Mouse (Mus musculus) CH12.LX (cell line): ENCODE data around the gene Nucb1. TPM values are rescaled to one million over a fixed set of nuclear protein-coding genes. Genes with fewer than 3 reads are reported as not detected.
"Not testable (repeated sequence)": the region's sequence is repeated elsewhere in the genome, so short reads cannot be mapped to it uniquely, and the experiment has no call there.

Source experiments
- DNase-seq: peaks from one replicate; pipeline ENCODE4 v3.0.0-alpha.2; 2013; ENCODE audit errors: extremely low read depth
- H3K27ac ChIP-seq: 2 replicates; pipeline ENCODE4 v1.5.1; 2012; ENCODE audit warnings: low read depth, mild to moderate bottlenecking, control low read depth, moderate library complexity; ENCODE audit not compliant: insufficient read depth
- H3K27me3 ChIP-seq: replicated peaks from 2 replicates; pipeline ENCODE3; 2012; ENCODE audit warnings: inconsistent platforms
- H3K36me3 ChIP-seq, 2 experiments: replicated peaks in 1 of 2; 2 replicates each; pipeline versions ENCODE3 to v1.6.1; 2012; ENCODE audit warnings: inconsistent platforms in 1 of 2, low read length in 1 of 2, mild to moderate bottlenecking in 1 of 2, mixed read lengths in 1 of 2, moderate library complexity in 1 of 2; ENCODE audit not compliant: control insufficient read depth in 1 of 2, insufficient read depth in 1 of 2
- H3K4me1 ChIP-seq, 2 experiments: 2 replicates each; pipeline ENCODE4 v1.6.1; 2012; ENCODE audit warnings: inconsistent platforms in 1 of 2, moderate library complexity in 1 of 2; ENCODE audit not compliant: insufficient read depth in 2 of 2, control insufficient read depth in 1 of 2
- H3K4me2 ChIP-seq: 2 replicates; pipeline ENCODE4 v1.6.1; 2012; ENCODE audit warnings: low read depth, mild to moderate bottlenecking, control low read depth; ENCODE audit not compliant: poor library complexity, insufficient read depth, severe bottlenecking
- H3K4me3 ChIP-seq, 3 experiments: fragments of 150-350 bp in 1 of 3; sonication (generic) in 1 of 3; replicated peaks in 1 of 3; 2 replicates each; pipeline versions ENCODE3 to v1.5.1; 2011 to 2012; ENCODE audit warnings: low read depth in 2 of 3, low read length in 2 of 3, mild to moderate bottlenecking in 2 of 3, moderate library complexity in 2 of 3, control low read depth in 1 of 3, improper control_type of control experiment in 1 of 3, inconsistent platforms in 1 of 3, mixed read lengths in 1 of 3; ENCODE audit not compliant: poor library complexity in 1 of 3
- H3K79me2 ChIP-seq: replicated peaks from 2 replicates; pipeline ENCODE4 v1.6.1; 2012; ENCODE audit warnings: mild to moderate bottlenecking, moderate library complexity; ENCODE audit not compliant: control insufficient read depth, poor library complexity, insufficient read depth, severe bottlenecking; ENCODE audit errors: extremely low read depth
- H3K9ac ChIP-seq: 2 replicates; pipeline ENCODE4 v1.6.1; 2012; ENCODE audit warnings: low read depth, mild to moderate bottlenecking, control low read depth, moderate library complexity; ENCODE audit not compliant: insufficient read depth
- H3K9me3 ChIP-seq: replicated peaks from 2 replicates; pipeline ENCODE3; 2012; ENCODE audit warnings: low read length, inconsistent platforms, mixed read lengths
- CTCF ChIP-seq, 2 experiments: IDR thresholded peaks in 1 of 2; conservative IDR thresholded peaks in 1 of 2; 2 replicates each; pipeline ENCODE4 v1.5.1; 2011 to 2012; ENCODE audit warnings: low read depth in 2 of 2, low read length in 2 of 2, improper control_type of control experiment in 1 of 2, inconsistent platforms in 1 of 2, mild to moderate bottlenecking in 1 of 2, moderate library complexity in 1 of 2
- ELF1 ChIP-seq: IDR thresholded peaks from 2 replicates; pipeline ENCODE4 v1.6.1; 2014; ENCODE audit warnings: low read depth, mild to moderate bottlenecking, inconsistent platforms, low read length, improper control_type of control experiment
- ETS1 ChIP-seq: conservative IDR thresholded peaks from 2 replicates; pipeline ENCODE4 v1.6.1; 2012; ENCODE audit warnings: low read depth, mild to moderate bottlenecking, inconsistent platforms, low read length, improper control_type of control experiment, moderate library complexity
- GABPA ChIP-seq: IDR thresholded peaks from 2 replicates; pipeline ENCODE4 v1.6.1; 2012; ENCODE audit warnings: low read depth, low read length, improper control_type of control experiment, inconsistent platforms; ENCODE audit not compliant: insufficient replicate concordance
- JUN ChIP-seq: IDR thresholded peaks from 2 replicates; pipeline ENCODE4 v1.6.1; 2011; ENCODE audit warnings: low read depth, mild to moderate bottlenecking, low read length, improper control_type of control experiment, moderate library complexity; ENCODE audit not compliant: insufficient read depth
- MAFK ChIP-seq: IDR thresholded peaks from 2 replicates; pipeline ENCODE4 v1.6.1; 2011; ENCODE audit warnings: low read length, improper control_type of control experiment; ENCODE audit not compliant: insufficient replicate concordance
- MAX ChIP-seq: IDR thresholded peaks from 2 replicates; pipeline ENCODE4 v1.6.1; 2011; ENCODE audit warnings: low read length, improper control_type of control experiment
- MEF2A ChIP-seq: IDR thresholded peaks from 2 replicates; pipeline ENCODE4 v1.6.1; 2014; ENCODE audit warnings: low read depth, mild to moderate bottlenecking, inconsistent platforms, low read length, improper control_type of control experiment, borderline replicate concordance
- MYC ChIP-seq: IDR thresholded peaks from 2 replicates; pipeline ENCODE4 v1.6.1; 2011; ENCODE audit warnings: low read depth, mild to moderate bottlenecking, improper control_type of control experiment, low read length
- NELFE ChIP-seq: IDR thresholded peaks from 2 replicates; pipeline ENCODE4 v1.6.1; 2011; ENCODE audit warnings: low read depth, low read length, improper control_type of control experiment
- RAD21 ChIP-seq: IDR thresholded peaks from 2 replicates; pipeline ENCODE4 v1.6.1; 2011; ENCODE audit warnings: low read depth, mild to moderate bottlenecking, low read length, improper control_type of control experiment, moderate library complexity
- RCOR1 ChIP-seq: conservative IDR thresholded peaks from 2 replicates; pipeline ENCODE4 v1.6.1; 2012; ENCODE audit warnings: low read depth, mild to moderate bottlenecking, inconsistent platforms, low read length, improper control_type of control experiment
- SIN3A ChIP-seq: IDR thresholded peaks from 2 replicates; pipeline ENCODE4 v1.6.1; 2012; ENCODE audit warnings: low read length, improper control_type of control experiment, inconsistent platforms
- SMC3 ChIP-seq: IDR thresholded peaks from 2 replicates; pipeline ENCODE4 v1.6.1; 2011; ENCODE audit warnings: low read depth, low read length, improper control_type of control experiment
- UBTF ChIP-seq: IDR thresholded peaks from 2 replicates; pipeline ENCODE4 v1.6.1; 2012; ENCODE audit warnings: low read depth, mild to moderate bottlenecking, inconsistent platforms, low read length, improper control_type of control experiment, moderate library complexity
- ZKSCAN1 ChIP-seq: IDR thresholded peaks from 2 replicates; pipeline ENCODE4 v1.6.1; 2012; ENCODE audit warnings: low read depth, inconsistent platforms, low read length, improper control_type of control experiment, borderline replicate concordance
- ZMIZ1 ChIP-seq: IDR thresholded peaks from 2 replicates; pipeline ENCODE4 v1.6.1; 2012; ENCODE audit warnings: low read depth, mild to moderate bottlenecking, inconsistent platforms, low read length, improper control_type of control experiment
- ZNF384 ChIP-seq: IDR thresholded peaks from 2 replicates; pipeline ENCODE4 v1.6.1; 2012; ENCODE audit warnings: low read depth, low read length, improper control_type of control experiment, inconsistent platforms
- dilution Hi-C: fragments of 300-500 bp; cut with MboI; formaldehyde crosslinking; loops from 2 replicates; pipeline ENCODE4 v1.14.3; 2020; ENCODE audit warnings: low sequenced_read_pairs; ENCODE audit not compliant: extremely low pct_unique_long_range_greater_than_20kb, extremely low pct_ligation_motif_present
- in situ Hi-C: fragments of 300-500 bp; cut with MboI; formaldehyde crosslinking; loops from 3 replicates; pipeline ENCODE4 v1.14.3; 2019; ENCODE audit warnings: low sequenced_read_pairs, low pct_ligation_motif_present, low pct_unique_long_range_greater_than_20kb, mixed read lengths
- polyA plus RNA-seq: library from polyadenylated mRNA; unstranded; fragments of >175 nt; gene quantifications from 2 replicates; pipeline ENCODE4 v1.2.1, GENCODE M21; 2012; ENCODE audit warnings: low read depth; ENCODE audit not compliant: insufficient read length
- total RNA-seq, 2 experiments: library from RNA; depleted of rRNA; stranded (reverse); fragments of 300-350 nt in 1 of 2; fragments of >200 nt in 1 of 2; gene quantifications; 2 replicates each; pipeline ENCODE4 v1.2.3; 2012 to 2014

The Nucb1 gene
- total and polyA plus RNA-seq, 3 experiments = 40.8 to 90.4 (median 83.4) TPM

DNA sequence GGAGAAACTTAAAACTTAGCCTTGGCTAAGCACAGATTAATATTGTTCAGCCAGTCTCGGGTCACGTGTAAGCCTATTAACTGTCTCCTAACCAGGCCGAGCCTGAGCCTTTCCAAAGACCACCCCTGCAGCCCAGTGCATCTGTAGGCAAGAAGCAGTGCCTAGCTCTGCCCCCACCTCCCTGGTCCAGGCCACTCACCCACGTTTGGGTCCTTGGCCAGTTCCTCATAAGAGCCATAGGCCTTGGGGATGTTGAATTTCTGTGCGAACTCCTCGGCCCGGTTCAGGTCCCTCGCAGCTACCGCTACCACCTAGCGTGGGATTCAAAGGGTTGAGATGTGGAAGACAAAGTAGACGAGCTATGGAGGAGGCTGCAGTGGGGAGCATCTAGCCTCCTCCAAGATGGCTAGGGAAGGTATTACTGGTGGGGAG, 22.3 kb downstream of the Nucb1 start:
- Histone ChIP-seq H3K4me1 (peaks cover 4 to 25% of the 10 kb centered on the region in 2 experiments; a peak in 3 of 4 replicates), H3K79me2 (no peaks in the 10 kb centered on the region), H3K9ac (peak overlapping the region; percentile 87), H3K4me3 (peak overlapping the region; percentile 69 to 77 (median 74)), H3K27ac (no peak overlapping the region)
- in situ Hi-C loops = no loop called here
- dilution Hi-C loops = no loop called here
- DNase-seq = no peak
- TF ChIP-seq JUN (no peak), ETS1 (no peak)
- TF ChIP-seq, all 38 proteins: peak for 0
- no peaks in the 10 kb centered on the region for H3K27me3 ChIP-seq
- H3K9me3 ChIP-seq = no peaks in the 10 kb centered on the region
- peak overlapping the region; percentile 57 for H3K4me2 ChIP-seq
- peaks cover 8 to 30% of the 10 kb centered on the region in 2 experiments for H3K36me3 ChIP-seq

DNA sequence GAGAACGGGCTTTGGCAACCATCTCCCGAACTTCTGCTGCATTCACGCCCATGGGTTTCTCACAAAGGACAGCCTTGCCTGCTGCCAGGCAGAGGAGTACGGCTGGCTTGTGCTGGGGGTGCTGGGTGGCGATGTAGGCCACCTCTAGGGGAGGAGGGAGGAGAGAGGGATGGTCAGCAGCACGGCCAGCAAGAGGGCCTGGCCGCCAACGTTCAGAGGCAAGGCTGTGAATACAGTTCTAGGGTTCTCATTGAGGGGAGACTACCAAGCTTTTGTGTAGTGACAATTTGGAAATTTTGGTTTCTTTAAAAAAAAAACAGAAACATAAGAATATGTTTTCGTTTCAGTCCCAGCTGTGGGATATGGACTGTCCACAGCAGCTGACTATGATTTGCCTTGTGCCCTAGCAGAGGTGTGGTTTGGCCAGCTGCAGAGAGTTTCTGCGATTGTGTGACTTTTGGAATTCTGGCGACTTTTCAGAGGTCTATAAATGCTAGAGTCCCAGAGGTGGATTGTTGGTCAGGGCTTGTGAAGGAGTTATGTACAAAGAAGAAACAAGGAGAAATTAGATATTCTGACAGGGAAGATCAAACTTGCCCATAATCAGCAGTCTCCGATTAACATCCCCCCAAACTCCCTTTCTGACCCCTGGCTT, 23.3 kb downstream of the Nucb1 start, which contains the start of gene Gm45808:
TSS of gene Gm45808 (minus strand) at position 51 of the 655 bp plus-strand sequence.
- in situ Hi-C loops = no loop called here
- DNase-seq = no peak
- H3K4me1 ChIP-seq = peaks cover 4 to 25% of the 10 kb centered on the region in 2 experiments; a peak in 3 of 4 replicates

DNA sequence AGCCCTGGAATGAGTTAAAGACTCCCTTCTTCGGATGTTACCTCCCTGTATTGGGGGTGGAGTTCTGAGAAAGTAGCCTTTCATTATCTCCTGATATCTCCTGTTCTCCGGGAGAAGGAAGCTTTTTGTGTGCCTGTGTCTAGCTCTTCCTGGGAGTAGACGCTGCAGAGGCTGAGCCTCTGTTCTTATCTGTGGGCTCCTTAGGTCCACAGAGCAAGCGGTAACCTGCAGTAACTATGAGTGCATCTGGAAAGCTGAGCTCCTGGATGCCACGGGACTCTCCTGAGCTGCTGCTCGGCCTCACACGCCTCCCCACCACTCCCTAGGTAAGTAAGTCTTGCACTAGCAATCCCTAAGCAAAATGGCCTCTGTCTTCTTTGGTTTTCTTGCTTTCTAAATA, 24.0 kb downstream of the Nucb1 start:
- no peak overlapping the region for H3K4me2 ChIP-seq
- H3K27me3 ChIP-seq = no peaks in the 10 kb centered on the region
- dilution Hi-C loops (no loop called here), in situ Hi-C loops (no loop called here)
- H3K9me3 ChIP-seq = no peaks in the 10 kb centered on the region
- no peak for DNase-seq
- peaks cover 7 to 33% of the 10 kb centered on the region in 2 experiments for H3K36me3 ChIP-seq
- H3K4me1 ChIP-seq = peaks cover 4 to 24% of the 10 kb centered on the region in 2 experiments; a peak in 3 of 4 replicates
- no peak overlapping the region for H3K4me3 ChIP-seq
- TF ChIP-seq RCOR1 = no peak
- TF ChIP-seq UBTF = no peak
- TF ChIP-seq GABPA = no peak
- TF ChIP-seq NELFE = no peak
- TF ChIP-seq SMC3 = no peak
- TF ChIP-seq RAD21 = no peak
- no peak for TF ChIP-seq ZNF384
- no peak for TF ChIP-seq ELF1
- TF ChIP-seq MAX = no peak
- no peak for TF ChIP-seq CTCF (conservative IDR thresholded peaks at IDR 0.05 in 1 of 2, IDR thresholded peaks at IDR 0.05 in 1 of 2; ENCODE audit: low read depth in 2 of 2, low read length in 2 of 2)
- TF ChIP-seq MEF2A = no peak
- TF ChIP-seq, all 38 proteins: peak for 0
- Histone ChIP-seq H3K79me2 (no peaks in the 10 kb centered on the region), H3K9ac (no peak overlapping the region), H3K27ac (no peak overlapping the region)

More for the DNA sequence above, 23.3 kb downstream of the Nucb1 start, which contains the start of gene Gm45808:
- H3K9me3 ChIP-seq = no peaks in the 10 kb centered on the region
- H3K9ac ChIP-seq = no peak within 1 kb of the TSS
- dilution Hi-C loops = no loop called here
- H3K4me2 ChIP-seq = no peak within 1 kb of the TSS
- TF ChIP-seq MAFK = no peak
- TF ChIP-seq SIN3A = no peak
- TF ChIP-seq MYC = no peak
- no peak for TF ChIP-seq NELFE
- no peak for TF ChIP-seq ZMIZ1
- no peak for TF ChIP-seq ZKSCAN1
- TF ChIP-seq, all 38 proteins: peak for 0
- no peak within 1 kb of the TSS for H3K4me3 ChIP-seq
- no peaks in the 10 kb centered on the region for H3K27me3 ChIP-seq
- no peak within 1 kb of the TSS for H3K27ac ChIP-seq
- H3K36me3 ChIP-seq = peaks cover 7 to 28% of the 10 kb centered on the region in 2 experiments
- H3K79me2 ChIP-seq = no peaks in the 10 kb centered on the region

DNA sequence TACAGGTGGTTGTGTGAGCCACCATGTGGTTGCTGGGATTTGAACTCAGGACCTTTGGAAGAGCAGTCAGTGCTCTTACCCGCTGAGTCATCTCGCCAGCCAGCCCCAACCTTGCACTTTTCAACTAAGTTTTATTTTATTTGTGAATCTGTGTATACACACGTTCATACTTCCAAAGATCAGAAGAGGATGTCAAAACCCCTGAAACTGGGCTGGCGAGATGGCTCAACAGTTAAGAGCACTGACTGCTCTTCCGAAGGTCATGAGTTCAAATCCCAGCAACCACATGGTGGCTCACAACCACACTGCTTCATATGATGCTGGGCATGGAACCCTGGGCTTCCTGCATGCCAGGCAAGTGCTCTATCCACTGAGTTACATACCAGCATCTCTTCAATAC, 25.2 kb downstream of the Nucb1 start:
- H3K79me2 ChIP-seq, H3K27me3 ChIP-seq, in situ Hi-C loops, H3K9ac ChIP-seq, H3K4me2 ChIP-seq, dilution Hi-C loops, H3K27ac ChIP-seq, H3K9me3 ChIP-seq, H3K4me3 ChIP-seq, DNase-seq: not testable (repeated sequence)
- peaks cover 7 to 38% of the 10 kb centered on the region in 2 experiments for H3K36me3 ChIP-seq
- peaks cover 4 to 18% of the 10 kb centered on the region in 2 experiments; a peak in 3 of 4 replicates for H3K4me1 ChIP-seq
